Mouse (Mus musculus) MN1 (cell line): ENCODE results near the gene Fgfr2.
A peak's percentile ranks its signal among the peaks of the same experiment; 100 is the strongest.

Experiments used
- DNase-seq: peaks from one replicate; pipeline ENCODE4 v3.0.0-alpha.2; 2016; ENCODE audit warnings: low spot score

Gene Fgfr2

DNA sequence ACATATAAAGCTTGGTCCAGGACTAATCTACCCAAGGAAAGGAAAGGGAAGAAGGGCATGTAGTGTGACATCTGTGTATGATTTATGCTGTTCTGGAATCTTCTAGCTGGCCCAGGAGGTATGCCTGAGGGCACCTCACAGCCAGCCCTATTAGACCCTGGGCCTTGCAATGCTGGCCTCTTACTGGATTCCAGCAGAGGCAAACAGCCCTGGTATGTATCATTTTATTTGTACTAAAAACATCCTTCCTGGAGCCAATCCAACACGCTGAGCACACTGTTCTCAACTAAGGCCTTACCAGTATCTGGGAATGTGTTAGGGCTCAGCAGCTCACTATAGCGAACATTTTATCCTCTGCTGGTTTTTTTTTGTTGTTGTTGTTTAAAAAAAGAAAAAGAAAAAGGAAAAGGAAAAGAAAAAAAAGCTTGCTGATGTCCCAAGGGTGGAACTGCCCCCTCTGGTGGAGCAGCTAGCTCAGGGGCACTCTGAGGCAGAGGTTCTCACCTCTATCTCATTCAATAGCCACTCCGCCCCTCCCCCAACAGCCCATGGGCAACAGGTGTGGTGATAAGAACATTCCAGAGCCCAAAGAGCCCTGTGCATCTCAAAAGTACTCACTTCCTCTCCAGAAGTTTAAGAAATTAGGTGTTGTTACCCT is 82.3 kb downstream of the Fgfr2 start:
- no peak for DNase-seq

DNA sequence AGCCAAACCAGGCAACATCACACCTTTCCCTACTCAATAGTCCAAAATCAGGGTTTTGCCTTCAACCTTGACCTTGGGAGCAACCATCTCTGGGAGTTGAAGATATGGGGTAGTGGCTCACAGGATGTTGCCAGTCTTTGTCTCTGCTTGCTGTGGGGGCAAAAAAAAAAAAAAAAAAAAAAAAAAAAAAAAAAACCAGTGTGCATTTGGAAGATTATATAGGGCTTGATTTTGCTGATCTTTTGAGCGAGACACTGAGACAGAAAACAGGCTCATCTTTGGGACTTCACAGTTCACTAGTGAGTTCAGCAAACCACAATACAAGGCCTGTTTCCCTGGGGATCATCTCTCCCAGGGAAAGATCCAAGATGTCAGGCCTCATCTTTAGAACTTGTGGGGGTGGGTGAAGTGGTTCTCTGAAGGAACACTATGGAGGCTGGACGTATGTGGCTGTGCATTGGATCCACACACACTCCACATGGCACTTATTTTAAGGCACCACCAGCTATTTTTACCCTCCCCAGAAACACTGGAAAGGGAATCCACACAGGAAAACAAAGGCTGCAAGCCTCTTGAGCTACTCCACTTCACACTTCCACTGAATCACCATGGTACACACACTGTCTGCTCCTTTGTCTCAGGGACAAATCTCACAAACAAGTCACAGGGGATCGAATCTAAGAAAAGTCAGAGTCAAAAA is 83.4 kb downstream of the Fgfr2 start:
- DNase-seq = no peak

DNA sequence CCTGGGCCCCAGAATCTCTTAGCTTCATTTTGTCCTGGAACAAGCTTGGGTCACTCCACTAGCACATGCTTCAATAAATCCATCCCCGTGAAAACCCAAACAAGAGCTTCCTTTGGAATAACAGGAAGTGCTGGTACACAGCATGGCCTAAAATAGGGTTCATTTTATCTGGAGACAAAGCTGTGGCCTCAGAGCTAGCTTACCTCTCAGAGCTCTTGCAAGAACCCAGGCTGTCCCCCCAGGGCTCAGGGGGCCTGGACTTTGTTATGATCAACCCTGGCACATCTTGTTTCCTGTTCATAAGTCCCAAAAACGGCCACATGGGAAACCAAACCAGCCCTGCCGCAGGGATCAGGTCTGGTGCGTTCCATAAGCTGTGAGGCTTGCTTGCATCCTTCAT is 85.5 kb downstream of the Fgfr2 start:
- no peak for DNase-seq

DNA sequence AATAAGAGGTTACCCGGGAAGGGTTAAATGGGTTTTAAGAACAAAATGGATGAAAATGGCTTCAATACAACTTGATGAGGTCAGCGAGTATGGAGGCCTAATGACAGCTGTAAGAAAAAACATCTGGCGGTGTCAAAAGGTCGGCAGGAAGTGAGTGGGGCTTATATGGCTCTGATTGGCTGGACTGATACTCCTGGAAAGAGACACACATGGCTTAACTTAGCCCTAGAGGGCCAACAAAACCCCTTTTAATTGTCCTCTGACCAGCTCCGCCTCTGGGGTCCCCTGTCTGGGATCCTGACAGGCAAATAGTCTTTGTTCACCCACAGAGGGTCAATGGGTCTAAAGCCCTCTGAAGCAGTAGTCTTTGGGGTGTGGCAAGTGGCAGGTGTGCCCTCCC is 85.9 kb downstream of the Fgfr2 start:
- no peak for DNase-seq

DNA sequence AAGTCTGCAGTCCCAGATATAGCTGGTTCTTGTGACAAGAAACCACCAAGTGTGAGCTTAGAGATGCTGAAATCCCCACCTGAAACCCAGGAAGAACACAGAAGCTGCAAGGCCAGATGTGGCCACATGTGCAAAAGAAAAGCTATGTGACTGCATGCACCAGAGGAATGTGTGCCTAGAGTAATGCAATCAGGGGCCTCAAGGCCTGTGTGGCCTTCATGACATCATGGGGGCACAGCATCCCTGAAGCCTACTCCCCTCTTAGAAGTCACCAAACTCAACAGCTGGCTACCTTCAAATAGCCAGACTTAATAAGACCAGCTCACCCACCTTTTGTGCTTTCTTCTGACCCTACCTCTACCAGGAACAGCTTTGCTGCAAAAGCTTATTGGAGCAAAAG is 87.2 kb downstream of the Fgfr2 start:
- DNase-seq = no peak

DNA sequence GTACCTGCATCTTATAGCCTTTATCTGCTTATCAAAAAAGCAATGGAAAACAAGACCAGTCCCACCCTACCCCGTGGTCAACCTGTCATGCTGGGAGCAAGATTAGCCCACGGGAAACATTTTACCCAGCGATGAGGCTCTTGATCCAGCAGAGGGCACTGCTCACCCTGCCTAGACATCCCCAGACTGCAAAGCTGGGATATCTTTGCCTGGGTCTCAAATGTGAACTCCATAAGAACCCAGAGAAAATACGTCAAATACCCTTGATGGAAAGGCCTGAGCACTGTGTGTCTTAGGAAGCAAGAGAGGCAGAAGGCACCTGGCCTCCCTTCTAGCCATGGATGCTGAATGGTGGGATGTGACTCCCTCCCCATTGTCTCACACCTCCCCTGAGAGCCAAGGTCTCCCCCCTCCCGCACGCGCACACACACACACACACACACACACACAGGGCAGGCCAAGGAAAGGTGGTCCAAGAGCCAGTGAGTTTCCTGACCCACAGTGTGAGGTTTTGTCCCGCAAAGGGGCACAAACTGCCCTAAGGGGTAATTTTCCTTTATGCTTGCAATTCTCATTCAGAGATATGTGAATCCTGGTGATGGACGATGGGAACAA is 90.5 kb downstream of the Fgfr2 start:
- DNase-seq = peak; percentile 67

DNA sequence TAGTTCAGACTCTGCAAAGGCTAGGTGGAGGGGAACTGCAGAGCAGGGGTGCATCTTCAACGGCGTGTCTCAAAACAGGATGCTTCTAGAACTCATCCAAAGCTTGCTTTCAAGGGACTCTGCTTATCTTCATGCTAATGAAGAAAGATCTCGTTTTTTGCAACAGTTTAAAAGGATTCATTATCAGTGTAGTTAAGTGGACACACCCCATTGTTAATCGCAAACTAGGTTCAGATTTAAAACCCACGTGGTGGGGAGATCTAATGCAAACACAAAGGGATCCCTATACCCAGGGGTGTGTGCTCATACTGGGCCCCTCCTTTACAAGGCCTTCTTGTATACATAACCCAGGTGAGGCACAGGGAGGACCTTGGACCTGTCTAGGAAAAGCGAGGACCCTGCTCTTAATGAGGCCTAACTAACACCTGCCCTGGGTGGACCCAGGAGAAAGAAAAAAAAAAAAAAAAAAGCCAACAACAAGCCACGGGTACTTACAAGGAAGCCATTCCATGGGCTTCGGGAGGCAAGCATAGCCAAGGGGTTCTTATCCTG is 93.6 kb downstream of the Fgfr2 start:
- DNase-seq = no peak

DNA sequence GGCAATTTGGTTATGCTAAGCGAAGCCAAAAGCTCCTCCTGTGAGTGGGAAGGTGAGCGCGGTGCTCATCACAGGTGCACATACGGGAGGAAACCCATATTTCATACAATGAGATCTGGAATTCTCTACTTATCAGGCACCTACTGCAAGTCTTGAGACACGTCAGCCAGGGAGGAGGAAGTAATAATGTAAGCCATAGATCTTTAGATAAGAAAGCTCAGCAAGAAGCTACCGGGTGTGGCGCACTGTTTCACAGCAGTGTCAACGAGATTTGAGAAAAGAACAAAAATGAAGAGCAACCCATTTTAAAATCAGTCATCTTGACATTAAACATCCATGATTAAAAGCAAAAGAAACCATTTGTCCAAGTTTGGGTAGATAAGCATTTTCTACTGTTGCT is 94.1 kb downstream of the Fgfr2 start:
- no peak for DNase-seq

DNA sequence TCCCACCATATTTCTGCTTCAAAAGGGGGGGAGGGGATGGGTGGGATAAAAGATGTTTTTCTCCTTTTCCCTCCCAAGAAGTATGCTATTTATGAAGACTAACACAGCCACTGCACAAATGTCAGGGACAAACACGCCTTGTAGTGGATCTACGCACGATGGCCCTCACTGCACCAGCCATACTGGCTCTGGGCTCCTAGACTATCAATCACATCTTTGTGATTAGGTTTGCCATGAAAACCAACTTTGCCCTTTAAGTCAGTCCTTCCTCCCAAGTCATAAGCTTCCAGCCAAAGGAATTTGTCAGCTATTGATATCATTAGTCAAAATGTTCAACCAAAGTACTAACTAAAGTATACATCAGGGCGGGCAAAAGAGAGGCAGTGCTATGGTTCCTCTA is 95.2 kb downstream of the Fgfr2 start:
- no peak for DNase-seq

DNA sequence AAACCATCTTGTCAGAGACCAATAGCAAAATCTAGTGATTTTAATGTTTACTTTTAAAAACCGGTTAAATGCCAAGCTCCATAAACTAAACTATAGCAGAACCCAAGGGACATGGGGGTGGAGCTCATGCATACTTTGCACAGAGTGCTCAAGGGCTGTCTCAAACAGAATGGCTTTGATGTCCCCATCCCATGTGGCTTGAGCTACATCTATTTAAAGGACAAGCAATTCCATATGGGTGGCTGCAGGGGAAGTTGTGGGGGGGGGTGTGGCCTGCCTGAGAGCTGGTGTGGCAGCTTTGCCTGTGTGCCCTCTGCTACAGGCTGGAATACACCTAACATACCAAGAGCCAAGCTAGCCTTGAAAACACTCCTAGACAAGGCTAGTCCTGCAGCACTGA is 98.5 kb downstream of the Fgfr2 start:
- no peak for DNase-seq

DNA sequence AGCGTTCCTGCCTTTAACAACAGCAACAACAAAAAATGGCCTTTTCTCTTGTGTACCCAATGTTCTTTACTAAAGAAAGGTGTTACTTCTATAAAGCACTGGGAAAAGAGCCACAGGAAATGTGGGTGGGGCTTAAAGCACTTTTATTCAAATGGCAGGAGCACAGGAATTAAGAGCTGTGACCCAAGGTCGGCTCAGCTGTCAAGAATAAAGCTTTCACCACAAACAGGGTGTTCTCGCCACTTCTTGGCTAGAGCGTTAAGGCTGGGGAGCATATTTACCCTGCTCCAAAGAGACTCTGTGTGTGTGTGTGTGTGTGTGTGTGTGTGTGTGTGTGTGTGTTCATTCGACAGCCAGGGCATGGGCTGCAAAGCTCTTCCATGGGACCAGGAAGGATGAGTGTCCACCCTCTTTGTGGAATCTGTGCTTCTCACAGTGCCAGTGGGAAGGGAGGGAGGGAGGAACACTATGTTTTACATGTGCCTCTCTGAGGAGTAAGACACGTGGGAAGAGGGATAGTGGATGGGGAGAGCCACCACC is 103.6 kb downstream of the Fgfr2 start:
- DNase-seq = no peak

DNA sequence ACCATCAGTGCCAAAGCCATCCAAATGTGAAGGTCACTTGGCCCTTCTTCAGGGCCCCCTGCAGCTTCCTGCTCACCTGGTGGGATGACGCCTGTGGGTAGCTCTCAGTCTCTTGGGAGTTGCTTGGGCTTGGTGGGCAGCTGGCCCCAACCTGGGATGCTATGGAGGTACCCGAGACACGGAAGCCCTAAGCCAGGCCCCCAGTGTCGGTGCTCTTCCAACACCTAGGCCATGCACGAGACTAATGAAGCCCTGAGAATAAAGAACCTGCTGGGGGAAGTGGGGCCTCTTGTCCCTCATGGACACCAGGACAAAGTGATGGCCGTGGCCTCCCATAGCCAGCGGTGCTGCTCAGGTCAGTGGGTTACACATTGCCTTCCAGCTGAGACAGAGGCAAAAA is 104.2 kb downstream of the Fgfr2 start:
- DNase-seq = no peak

DNA sequence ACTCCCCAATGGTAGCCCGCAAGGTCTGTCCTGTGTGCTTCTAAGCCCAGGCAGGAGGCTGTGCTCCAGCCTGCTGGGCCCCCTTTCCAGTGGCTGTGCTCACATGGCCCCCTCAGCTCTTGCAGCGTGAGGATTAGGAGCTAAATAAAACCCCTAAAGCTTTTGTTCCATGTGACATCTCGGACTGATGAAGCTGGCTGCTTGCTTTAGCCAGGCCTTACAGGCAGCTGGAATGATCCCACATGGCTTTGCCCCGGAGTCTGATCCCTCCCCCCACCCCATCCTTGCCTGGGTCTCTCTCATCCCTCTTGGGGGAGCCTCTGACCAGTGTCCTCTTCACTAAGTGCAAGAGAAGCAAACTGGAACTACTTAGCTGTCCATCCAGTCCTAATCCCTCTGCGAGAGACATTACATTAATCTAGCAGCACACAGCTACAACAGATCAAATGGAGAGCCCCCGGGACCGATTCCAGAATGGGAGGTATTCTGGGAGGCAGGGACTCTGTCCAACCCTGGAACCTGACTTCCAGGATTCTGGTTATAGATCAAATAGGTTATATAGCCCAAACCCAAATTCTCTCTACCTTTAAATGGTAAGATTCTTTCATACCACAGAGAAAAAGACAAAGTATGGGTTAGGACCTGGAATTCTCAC is 107.6 kb downstream of the Fgfr2 start:
- no peak for DNase-seq

DNA sequence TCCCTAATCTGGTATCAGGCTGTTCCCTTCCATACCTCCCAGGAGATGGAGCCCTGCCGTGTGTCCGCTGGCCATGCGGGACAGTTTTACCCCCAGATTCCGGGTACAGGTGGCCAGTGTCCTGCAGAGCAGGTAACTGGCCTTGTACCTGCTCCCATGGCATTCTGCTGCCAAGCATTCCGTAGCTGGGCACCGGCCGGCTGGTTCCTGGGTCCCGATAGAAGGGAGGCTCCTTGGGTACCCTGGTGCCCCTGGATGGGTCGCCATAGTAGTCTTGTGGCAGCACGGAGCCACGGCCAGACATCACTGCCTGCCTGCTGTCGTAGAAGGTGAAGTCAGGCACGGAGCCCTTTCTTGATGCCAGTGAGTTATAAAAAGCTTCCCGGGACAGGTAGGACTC is 108.5 kb downstream of the Fgfr2 start:
- DNase-seq = no peak

DNA sequence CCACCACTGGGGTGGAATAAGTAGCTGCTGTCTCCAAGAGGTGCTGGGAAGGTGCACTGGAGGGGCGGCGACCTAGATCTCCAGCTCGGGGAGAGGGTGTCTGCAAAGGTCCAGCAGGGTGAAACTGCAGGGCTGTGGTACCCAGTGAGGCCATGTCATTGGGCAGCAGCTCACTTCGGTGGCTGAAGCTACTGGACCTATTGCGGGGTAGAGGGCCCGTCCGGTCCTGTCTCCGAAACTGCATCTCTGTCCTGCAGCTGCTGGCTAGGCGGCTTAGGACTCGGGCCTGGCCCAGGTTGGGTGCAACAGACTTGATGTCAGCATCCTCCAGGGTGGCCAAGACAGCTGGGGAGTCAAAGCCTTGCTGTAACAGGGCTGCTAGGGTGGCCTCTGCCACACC is 109.2 kb downstream of the Fgfr2 start:
- no peak for DNase-seq

DNA sequence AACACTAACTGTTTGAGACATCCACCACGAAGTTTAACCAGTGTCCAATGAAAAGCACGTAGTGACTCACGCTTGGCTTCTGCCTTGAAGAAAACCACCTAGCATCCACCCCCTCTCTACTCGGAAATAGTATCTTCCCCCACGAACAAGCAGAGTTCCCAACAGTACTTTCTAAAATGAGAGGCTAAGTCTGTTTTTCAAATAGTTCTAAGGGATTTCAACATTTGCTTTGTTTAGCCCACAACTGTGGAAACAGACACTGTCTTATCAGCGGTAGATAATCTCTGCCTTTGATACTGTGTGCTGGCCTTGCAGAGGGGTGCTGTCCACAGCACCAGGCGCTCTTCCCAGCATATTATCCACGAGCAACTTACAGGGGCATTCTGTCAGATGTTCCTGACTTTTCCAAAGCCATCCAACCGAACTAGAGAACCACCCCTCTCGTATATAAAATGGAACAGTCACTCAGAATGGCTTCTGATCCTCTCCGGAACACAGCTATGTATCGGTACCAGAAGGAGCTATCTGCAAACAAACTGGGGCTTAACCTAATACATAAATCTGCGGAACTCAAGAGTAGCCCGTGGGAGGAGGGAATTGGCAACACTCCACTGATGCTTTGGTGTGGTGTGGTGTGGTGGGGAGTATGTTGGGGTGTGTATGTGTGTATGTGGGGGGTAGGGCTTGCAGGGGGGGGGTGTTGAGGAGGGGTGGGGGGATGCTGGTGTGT is 110.3 kb downstream of the Fgfr2 start:
- peak; percentile 28 for DNase-seq

DNA sequence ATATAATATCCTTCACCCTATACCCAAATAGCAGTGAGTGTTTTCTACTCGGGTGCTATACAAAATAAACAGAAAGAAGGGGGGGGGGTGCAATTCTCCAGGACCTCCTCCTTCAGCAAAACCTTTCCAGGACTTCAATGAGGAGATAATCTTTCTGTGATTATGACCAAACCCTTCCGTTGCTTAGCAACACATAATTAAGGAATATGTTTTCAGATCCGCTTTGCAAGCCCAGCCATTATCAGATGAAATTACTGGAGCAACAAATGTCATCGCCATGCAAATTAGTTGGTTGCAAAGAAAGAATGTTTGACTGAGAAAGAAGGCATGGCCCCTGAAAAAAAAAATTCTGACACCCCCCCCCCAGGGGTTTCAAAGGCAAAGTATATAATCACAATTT is 111.5 kb downstream of the Fgfr2 start:
- peak; percentile 61 for DNase-seq

DNA sequence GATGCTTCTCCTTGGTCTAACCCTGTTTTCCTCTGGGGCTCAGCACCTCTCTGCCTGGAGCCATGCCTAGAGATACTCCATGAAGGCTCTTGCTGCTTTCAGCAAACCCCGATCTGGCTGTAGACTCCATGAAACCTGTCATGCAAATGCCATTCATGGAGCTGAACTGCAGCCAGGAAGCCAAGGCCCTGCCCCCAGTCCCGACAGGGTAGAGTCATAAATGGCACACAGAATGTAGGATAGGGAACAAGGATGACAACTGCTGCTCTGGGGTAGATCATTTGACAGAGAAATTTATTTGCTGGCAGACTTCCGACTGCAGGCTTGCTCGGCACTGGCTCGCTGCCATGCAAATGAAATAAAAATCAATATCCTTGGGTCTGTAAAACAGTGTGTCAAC is 112.0 kb downstream of the Fgfr2 start:
- DNase-seq = peak; percentile 76

DNA sequence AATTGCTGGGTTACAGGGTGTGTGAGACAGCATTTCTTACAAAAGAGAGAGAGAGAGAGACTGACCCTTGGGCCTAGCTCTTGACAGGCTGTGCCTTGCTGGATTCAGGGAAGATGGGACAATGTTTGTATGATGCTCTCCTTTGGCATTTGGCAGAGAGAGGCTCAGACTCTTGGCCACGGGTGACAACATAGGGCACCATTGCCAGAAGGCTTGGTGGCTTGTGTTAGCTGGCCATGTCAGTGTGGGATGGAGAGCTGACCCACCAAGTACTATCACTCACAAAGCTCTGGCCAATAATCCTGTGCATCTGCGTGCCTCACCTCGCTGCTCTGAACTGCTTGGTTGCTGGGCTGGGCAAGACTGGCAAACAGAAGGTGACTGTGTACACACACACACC is 112.7 kb downstream of the Fgfr2 start:
- no peak for DNase-seq

DNA sequence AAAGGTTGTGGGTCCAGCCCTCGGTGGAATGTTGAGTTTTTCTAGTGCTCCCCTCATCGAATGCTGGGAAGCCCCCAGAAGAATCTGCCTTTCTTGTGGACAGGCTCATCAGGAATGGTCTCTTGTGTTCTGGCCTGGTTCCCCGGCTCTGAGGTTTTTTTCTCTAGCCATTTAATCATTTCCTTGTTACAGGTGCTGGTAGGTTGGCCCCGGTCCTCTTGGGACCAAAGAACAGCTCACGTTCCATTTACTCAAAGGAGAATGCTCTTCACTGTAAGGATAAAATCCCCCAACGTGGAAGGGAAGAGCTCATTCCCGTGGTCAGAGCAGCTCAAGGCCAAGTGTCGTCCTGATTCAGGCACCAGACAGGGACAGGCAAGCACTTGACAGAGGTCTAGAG is 113.5 kb downstream of the Fgfr2 start:
- no peak for DNase-seq

DNA sequence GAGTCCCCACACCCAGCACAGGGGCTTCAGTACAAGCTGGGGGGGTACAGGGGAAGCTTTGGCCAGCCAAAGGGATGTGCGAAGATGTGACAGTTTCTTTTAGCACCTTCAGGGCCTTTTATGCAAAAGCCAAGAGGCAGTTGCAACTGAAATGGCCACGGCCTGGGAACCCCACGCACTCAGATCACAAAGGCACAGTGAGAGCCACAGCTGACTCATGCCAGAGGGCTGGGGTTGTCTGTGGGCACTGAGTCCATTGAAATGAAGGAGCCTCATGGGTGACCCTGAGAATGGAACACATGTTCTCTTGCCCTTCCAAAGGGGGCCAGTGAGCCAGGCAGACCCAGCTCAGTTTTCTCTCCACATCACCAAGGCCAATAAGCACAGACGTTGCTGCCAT is 114.5 kb downstream of the Fgfr2 start:
- DNase-seq = no peak

DNA sequence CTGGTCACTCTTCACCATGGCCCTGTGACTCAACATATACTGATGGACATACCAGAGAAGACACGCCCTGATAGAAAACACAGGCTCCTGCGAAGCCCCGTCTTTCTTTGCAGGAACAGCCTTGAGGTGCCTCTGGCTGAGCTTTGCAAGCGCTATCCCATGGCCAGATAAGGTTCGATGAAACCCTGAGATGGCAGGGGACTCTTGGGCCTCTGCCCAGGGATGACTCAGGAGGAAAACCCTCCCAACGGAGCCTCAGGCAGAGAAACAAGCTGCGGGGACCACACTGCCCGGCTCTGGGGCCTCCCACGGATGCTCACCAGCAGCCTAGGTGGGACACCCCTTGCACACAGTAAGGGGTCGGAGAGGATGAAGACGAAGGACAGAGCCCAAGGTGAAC is 115.8 kb downstream of the Fgfr2 start:
- peak; percentile 77 for DNase-seq
